Mouse (Mus musculus) heart, postnatal 0 days (tissue): ENCODE results near the gene Notch2. TPM values are rescaled to one million over a fixed set of nuclear protein-coding genes. Genes with fewer than 3 reads are reported as not detected.

ENCODE experiments used
- ATAC-seq: fragments of 200-750 bp; cut with Nextera tagmentation; 2 replicates; pipeline ENCODE4 v1.8.0; 2017; ENCODE audit warnings: low read depth, moderate number of reproducible peaks, moderate library complexity; ENCODE audit not compliant: insufficient read depth
- DNase-seq: peaks from one replicate; pipeline ENCODE4 v3.0.0-alpha.2; 2016; ENCODE audit warnings: low spot score
- H3K27ac ChIP-seq: fragments of 300-500 bp; sonication (generic); 2 replicates; pipeline ENCODE4 v1.5.1; 2014; ENCODE audit warnings: low read depth, mild to moderate bottlenecking
- H3K27me3 ChIP-seq: fragments of 300-500 bp; sonication (generic); 2 replicates; pipeline ENCODE4 v1.6.1; 2014; ENCODE audit warnings: low read length, mixed read lengths; ENCODE audit not compliant: control insufficient read depth, insufficient read depth
- H3K36me3 ChIP-seq: fragments of 300-500 bp; sonication (generic); replicated peaks from 2 replicates; pipeline ENCODE4 v1.6.1; 2014; ENCODE audit warnings: low read length, mixed read lengths; ENCODE audit not compliant: control insufficient read depth, insufficient read depth
- H3K4me1 ChIP-seq: fragments of 300-500 bp; sonication (generic); 2 replicates; pipeline ENCODE4 v1.6.1; 2014; ENCODE audit warnings: antibody characterized with exemption; ENCODE audit not compliant: control insufficient read depth, insufficient read depth
- H3K4me2 ChIP-seq: fragments of 300-500 bp; sonication (generic); 2 replicates; pipeline ENCODE4 v1.6.1; 2014; ENCODE audit warnings: low read depth, mild to moderate bottlenecking, low read length, moderate library complexity
- H3K4me3 ChIP-seq: fragments of 300-500 bp; sonication (generic); 2 replicates; pipeline ENCODE4 v1.5.1; 2014; ENCODE audit warnings: low read depth, low read length
- H3K9ac ChIP-seq: fragments of 300-500 bp; sonication (generic); replicated peaks from 2 replicates; pipeline ENCODE4 v1.6.1; 2014; ENCODE audit warnings: low read depth, low read length, mixed read lengths
- H3K9me3 ChIP-seq: fragments of 300-500 bp; sonication (generic); replicated peaks from 2 replicates; pipeline ENCODE4 v1.6.1; 2016; ENCODE audit warnings: low read length; ENCODE audit not compliant: control insufficient read depth
- CTCF ChIP-seq: IDR thresholded peaks from 2 replicates; pipeline ENCODE4 v1.5.1; 2016; ENCODE audit warnings: antibody characterized with exemption, control low read depth, low read depth
- EP300 ChIP-seq: IDR thresholded peaks from 2 replicates; pipeline ENCODE4 v1.6.1; 2016; ENCODE audit warnings: antibody characterized with exemption, low read depth
- WGBS: fragments of 180-500 bp; shearing (Covaris S2); extraction: QIAGEN DNeasy Blood & Tissue Kit; methylation state at CpG from one replicate; pipeline ENCODE4 v1.1.7; 2014; 5-methylcytosine and 5-hydroxymethylcytosine counted together
- polyA plus RNA-seq: library from polyadenylated mRNA; unstranded; fragments of >200 nt; fragmentation: Nextera tagmentation; extraction: Ambion mirVana; gene quantifications from 2 replicates; pipeline ENCODE4 v1.2.1, GENCODE M21; 2015
- total RNA-seq: library from RNA; depleted of rRNA; stranded (reverse); fragments of >200 nt; gene quantifications from 2 replicates; pipeline ENCODE4 v1.2.3, GENCODE M21; 2014; ENCODE audit warnings: low replicate concordance

The Notch2 gene
- total and polyA plus RNA-seq, 2 experiments from 2014 or later, result 5.5 to 53.7 TPM

DNA sequence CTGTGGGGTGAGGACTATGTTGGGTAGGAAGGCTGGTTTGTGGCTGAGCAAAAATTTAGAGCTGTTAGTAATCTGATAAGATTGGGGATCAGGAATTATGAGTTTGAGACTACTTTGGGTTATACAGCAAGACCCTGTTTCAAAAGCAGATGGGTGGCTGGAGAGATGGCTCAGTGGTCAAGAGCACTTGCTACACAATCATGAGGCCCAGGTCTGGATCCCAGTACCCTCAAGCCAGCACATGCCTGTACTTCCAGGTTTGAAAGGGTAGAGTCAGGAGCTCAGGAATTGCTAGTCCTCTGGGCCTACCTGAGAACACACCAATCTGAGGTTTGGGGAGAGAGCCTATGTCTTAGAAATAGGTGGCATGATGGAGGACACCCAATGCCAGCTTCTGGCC lies 140.1 kb downstream of the Notch2 start:
- H3K4me3 ChIP-seq, result no peak overlapping the region
- ATAC-seq (no peak), DNase-seq (no peak)
- H3K9ac ChIP-seq, result no peak overlapping the region
- H3K9me3 ChIP-seq, result no peaks in the 10 kb centered on the region
- TF ChIP-seq EP300, result no peak
- H3K36me3 ChIP-seq, result peaks cover 9% of the 10 kb centered on the region
- H3K27ac ChIP-seq, result no peak overlapping the region
- H3K27me3 ChIP-seq, result no peaks in the 10 kb centered on the region
- H3K4me1 ChIP-seq, result no peaks in the 10 kb centered on the region
- no peak overlapping the region for H3K4me2 ChIP-seq

DNA sequence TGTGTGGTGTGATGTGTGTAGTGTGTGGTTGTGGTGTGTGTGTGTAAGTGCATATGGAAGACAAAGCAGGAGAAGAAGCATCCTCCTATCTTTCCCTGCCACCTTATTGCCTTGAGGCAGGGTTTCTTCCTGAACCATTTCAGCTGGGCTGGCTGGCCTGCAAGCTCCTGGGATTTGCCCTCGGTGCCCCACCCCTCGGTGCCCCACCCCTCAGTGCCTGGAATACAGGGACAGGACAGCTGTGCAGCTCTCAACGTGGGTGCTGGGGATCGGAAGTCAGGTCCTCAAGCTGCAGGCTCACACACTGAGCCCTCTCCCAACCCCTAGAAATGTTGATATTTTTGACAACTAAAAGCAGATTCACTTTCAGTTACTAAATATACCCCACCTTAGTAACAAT lies 142.8 kb downstream of the Notch2 start:
- Histone ChIP-seq H3K4me3 (no peak overlapping the region), H3K4me2 (no peak overlapping the region), H3K9ac (no peak overlapping the region), H3K27me3 (no peaks in the 10 kb centered on the region), H3K27ac (no peak overlapping the region), H3K4me1 (no peaks in the 10 kb centered on the region), H3K9me3 (no peaks in the 10 kb centered on the region), H3K36me3 (no peaks in the 10 kb centered on the region)
- DNase-seq (no peak), ATAC-seq (no peak)
- 24% methylated on average over 4 of the region's 4 CpGs for WGBS
- no peak for TF ChIP-seq CTCF
- TF ChIP-seq EP300, result no peak

DNA sequence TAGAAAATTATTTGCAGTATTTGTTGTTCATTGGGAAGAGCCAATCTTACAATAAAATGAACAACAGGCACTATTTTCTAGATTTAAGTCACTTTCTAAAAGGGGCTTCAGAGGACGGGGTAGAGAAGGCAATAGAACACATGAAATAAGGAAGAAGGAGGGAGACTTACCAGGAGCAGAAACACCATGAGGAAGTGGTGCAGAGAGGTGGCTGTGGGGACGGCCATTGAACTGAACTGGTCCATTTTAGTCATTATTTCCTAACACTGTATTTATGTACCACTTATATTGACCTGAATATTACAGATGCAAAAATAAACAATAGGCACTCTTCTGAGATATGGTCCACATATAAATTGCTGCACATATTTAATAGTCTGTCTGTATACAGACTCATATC lies 143.7 kb downstream of the Notch2 start:
- WGBS, result 55% methylated on average over 2 of the region's 2 CpGs
- H3K36me3 ChIP-seq, result no peaks in the 10 kb centered on the region
- no peaks in the 10 kb centered on the region for H3K27me3 ChIP-seq
- no peak overlapping the region for H3K4me3 ChIP-seq
- H3K9ac ChIP-seq, result no peak overlapping the region
- H3K27ac ChIP-seq, result no peak overlapping the region
- no peak overlapping the region for H3K4me2 ChIP-seq
- H3K9me3 ChIP-seq, result no peaks in the 10 kb centered on the region
- TF ChIP-seq CTCF, result no peak
- TF ChIP-seq EP300, result no peak
- ATAC-seq (no peak), DNase-seq (no peak)
- H3K4me1 ChIP-seq, result no peaks in the 10 kb centered on the region

DNA sequence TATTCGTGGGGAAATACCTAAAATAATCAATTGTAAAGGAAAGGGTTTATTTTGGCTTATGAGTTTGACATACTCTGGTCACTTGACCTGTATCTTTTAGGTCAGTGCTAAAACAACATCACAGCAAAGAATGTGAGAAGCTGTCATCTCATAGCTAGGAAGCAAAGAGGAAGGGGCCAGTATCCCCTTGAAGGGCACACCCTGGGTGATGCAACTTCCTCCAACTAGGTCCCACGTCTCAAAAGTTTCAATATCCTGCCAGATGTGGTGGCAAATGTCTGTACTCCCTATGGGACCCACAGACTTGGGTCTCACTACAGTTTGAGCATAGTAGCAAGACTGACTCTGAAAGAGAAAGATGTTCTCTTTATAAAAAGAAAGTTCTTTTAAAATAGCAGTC lies 144.3 kb downstream of the Notch2 start:
- Histone ChIP-seq H3K4me1 (no peaks in the 10 kb centered on the region), H3K9ac (no peak overlapping the region), H3K9me3 (no peaks in the 10 kb centered on the region), H3K36me3 (no peaks in the 10 kb centered on the region), H3K27ac (no peak overlapping the region), H3K4me3 (no peak overlapping the region), H3K4me2 (no peak overlapping the region), H3K27me3 (no peaks in the 10 kb centered on the region)
- TF ChIP-seq CTCF (no peak), EP300 (no peak)
- DNase-seq (no peak), ATAC-seq (no peak)
- 45% methylated on average over 2 of the region's 2 CpGs for WGBS

DNA sequence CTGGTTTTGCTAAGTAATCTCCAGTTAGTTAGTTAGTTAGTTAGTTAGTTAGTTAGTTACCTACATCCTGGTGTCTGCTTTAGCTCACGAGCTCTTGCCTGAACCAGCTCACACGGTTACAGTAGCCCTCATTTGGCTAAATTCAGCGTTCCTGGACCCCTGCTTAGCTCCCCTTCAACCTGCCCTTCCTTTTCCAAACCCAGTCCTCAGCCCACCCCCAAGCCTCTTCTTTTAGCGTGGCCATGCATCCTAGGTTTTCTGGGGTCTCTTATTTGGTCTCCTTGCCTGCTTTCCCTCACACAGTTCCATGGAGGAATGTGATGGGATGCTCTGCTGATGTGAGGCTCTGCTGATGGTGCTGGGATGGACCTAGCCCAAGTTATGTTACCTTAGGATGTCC lies 145.3 kb downstream of the Notch2 start:
- H3K4me3 ChIP-seq, result no peak overlapping the region
- no peak overlapping the region for H3K27ac ChIP-seq
- H3K9ac ChIP-seq, result no peak overlapping the region
- WGBS, result 76% methylated on average over 4 of the region's 4 CpGs
- ATAC-seq (no peak), DNase-seq (no peak)
- TF ChIP-seq CTCF, result no peak
- no peak for TF ChIP-seq EP300
- no peaks in the 10 kb centered on the region for H3K4me1 ChIP-seq
- H3K27me3 ChIP-seq, result no peaks in the 10 kb centered on the region
- no peaks in the 10 kb centered on the region for H3K9me3 ChIP-seq
- H3K4me2 ChIP-seq, result no peak overlapping the region
- H3K36me3 ChIP-seq, result no peaks in the 10 kb centered on the region

DNA sequence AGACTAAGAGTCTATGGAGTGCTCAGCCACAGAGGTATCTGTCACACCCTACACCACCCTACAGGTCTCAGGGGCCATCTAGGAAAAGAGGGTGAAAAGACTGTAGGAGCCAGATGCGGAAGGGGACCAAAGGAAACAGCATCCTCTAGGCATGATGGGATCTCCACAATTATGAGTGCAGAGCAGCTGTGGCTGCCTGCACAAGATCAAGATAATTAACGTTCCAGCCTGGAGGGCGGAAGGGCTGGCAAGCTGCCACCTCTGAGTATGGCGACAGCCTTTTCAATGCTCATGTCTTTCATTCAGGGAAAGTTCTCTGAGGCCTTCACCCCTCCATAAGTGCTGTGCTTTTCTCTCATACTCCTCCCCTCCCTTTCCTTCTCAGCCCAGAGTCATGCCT lies 146.0 kb downstream of the Notch2 start:
- no peak overlapping the region for H3K4me2 ChIP-seq
- DNase-seq, result no peak
- no peak for ATAC-seq
- TF ChIP-seq CTCF, result no peak
- no peak for TF ChIP-seq EP300
- H3K4me1 ChIP-seq, result no peaks in the 10 kb centered on the region
- H3K4me3 ChIP-seq, result no peak overlapping the region
- no peak overlapping the region for H3K9ac ChIP-seq
- H3K27me3 ChIP-seq, result no peaks in the 10 kb centered on the region
- no peaks in the 10 kb centered on the region for H3K9me3 ChIP-seq
- whole genome bisulfite sequencing, result 30% methylated on average over 4 of the region's 4 CpGs
- no peak overlapping the region for H3K27ac ChIP-seq
- H3K36me3 ChIP-seq, result no peaks in the 10 kb centered on the region
